In genomic region chr3:75534045-75534834, GRCm38 (mm10) we compare ENCODE assay signal across 31 mouse cellular contexts. TPM values are rescaled to one million over a fixed set of nuclear protein-coding genes. Genes with fewer than 3 reads are reported as not detected.
DNase-seq lines count a peak whose midpoint lies in the region; ATAC-seq and TF ChIP-seq lines count a peak whose summit lies in the region.
"Had no signal": no experiment of that assay in that cellular context is flagged by ENCODE, and none has a peak within 500 bp of the region (broad histone marks: within the 10 kb centered on the region; RNA-seq: fewer than 3 reads in every experiment).

No protein-coding gene starts in this region.

- H3K4me2 ChIP-seq in stomach, embryonic 15.5 days: no peak overlapping the region
- H3K4me2 ChIP-seq in stomach, postnatal 0 days (replicated peaks; ENCODE audit: low read depth): no peak overlapping the region
- H3K4me2 ChIP-seq in liver, embryonic 15.5 days: peak overlapping the region; percentile 35; the same call in 1 of the 2 replicates
- H3K4me2 ChIP-seq in midbrain, embryonic 13.5 days (replicated peaks): no peak overlapping the region
- H3K4me2 ChIP-seq: embryonic facial prominence, embryonic 12.5 days; forebrain, embryonic 13.5 days; hindbrain, embryonic 15.5 days; limb, embryonic 15.5 days; midbrain, embryonic 15.5 days; neural tube, embryonic 12.5 days had no signal

- no peak for TF ChIP-seq EP300 in stomach, postnatal 0 days (optimal IDR thresholded peaks at IDR 0.05)

- 75% methylated on average over 3 of the region's 3 CpGs for WGBS in stomach, embryonic 15.5 days
- WGBS in stomach, postnatal 0 days: 59% methylated on average over 3 of the region's 3 CpGs
- WGBS in liver, embryonic 15.5 days (ENCODE audit: insufficient replicate concordance): 40% methylated on average over 3 of the region's 3 CpGs
- WGBS in midbrain, embryonic 13.5 days: 87% methylated on average over 3 of the region's 3 CpGs

- no peaks in the 10 kb centered on the region for H3K27me3 ChIP-seq in stomach, embryonic 15.5 days (replicated peaks)
- no peaks in the 10 kb centered on the region for H3K27me3 ChIP-seq in stomach, postnatal 0 days (ENCODE audit: control insufficient read depth, insufficient read depth, low read length)
- H3K27me3 ChIP-seq in liver, embryonic 15.5 days: no peaks in the 10 kb centered on the region
- H3K27me3 ChIP-seq in midbrain, embryonic 13.5 days: no peaks in the 10 kb centered on the region
- H3K27me3 ChIP-seq: embryonic facial prominence, embryonic 12.5 days; forebrain, embryonic 13.5 days; hindbrain, embryonic 15.5 days; limb, embryonic 15.5 days; midbrain, embryonic 15.5 days; neural tube, embryonic 12.5 days had no signal

- TF ChIP-seq CTCF in stomach, postnatal 0 days (IDR thresholded peaks at IDR 0.05; ENCODE audit: low read depth): no peak

- no peak overlapping the region for H3K27ac ChIP-seq in stomach, embryonic 15.5 days
- H3K27ac ChIP-seq in stomach, postnatal 0 days (replicated peaks): no peak overlapping the region
- H3K27ac ChIP-seq in liver, embryonic 15.5 days (replicated peaks): 0 out of 2 replicates have a peak overlapping the region, but pooled peaks have one; percentile 38
- H3K27ac ChIP-seq in midbrain, embryonic 13.5 days: no peak overlapping the region
- H3K27ac ChIP-seq: embryonic facial prominence, embryonic 12.5 days; forebrain, embryonic 13.5 days; heart, embryonic 10.5 days; hindbrain, embryonic 15.5 days; limb, embryonic 15.5 days; midbrain, embryonic 15.5 days; neural tube, embryonic 12.5 days had no signal

- DNase-seq in stomach, postnatal 0 days (ENCODE audit: low spot score): no peak
- DNase-seq in kidney, adult 11 months: no peak
- DNase-seq: adrenal gland, postnatal 36 days; cerebellum, adult 11 months; cerebellum, postnatal 14 days; kidney, adult 8-10 months; kidney, postnatal 14 days; left cerebral cortex, postnatal 4 days; retina, postnatal 1 day; right cerebral cortex, postnatal 25 days; thymus, postnatal 25 days had no signal

- no peaks in the 10 kb centered on the region; the same call in 1 of the 2 replicates for H3K36me3 ChIP-seq in stomach, embryonic 15.5 days
- peaks cover 2% of the 10 kb centered on the region; the same call in 1 of the 2 replicates for H3K36me3 ChIP-seq in stomach, postnatal 0 days (ENCODE audit: control insufficient read depth, insufficient read depth, low read length)
- peaks cover 7% of the 10 kb centered on the region for H3K36me3 ChIP-seq in liver, embryonic 15.5 days (replicated peaks)
- peaks cover 12% of the 10 kb centered on the region for H3K36me3 ChIP-seq in midbrain, embryonic 13.5 days

- peak; percentile 56; the same call in 1 of the 2 replicates for ATAC-seq in stomach, embryonic 15.5 days (ENCODE audit: insufficient read depth, low FRiP score, low read depth)
- ATAC-seq in stomach, postnatal 0 days (ENCODE audit: low FRiP score, low TSS enrichment): no peak
- peak; percentile 49; the same call in 1 of the 2 replicates for ATAC-seq in erythroid progenitor cell, adult 5-6 weeks (replicated peaks; ENCODE audit: low FRiP score, poor library complexity, severe bottlenecking)
- peak; percentile 85 for ATAC-seq in liver, embryonic 15.5 days (ENCODE audit: insufficient read depth)
- ATAC-seq in midbrain, embryonic 13.5 days: no peak
- ATAC-seq in inflammation-experienced regulatory T-cells, adult 6 months: no peak
- ATAC-seq: forebrain, embryonic 13.5 days; midbrain, embryonic 15.5 days had no signal

- no peak overlapping the region for H3K9ac ChIP-seq in stomach, embryonic 15.5 days
- H3K9ac ChIP-seq in stomach, postnatal 0 days (ENCODE audit: low read length): no peak overlapping the region
- no peak overlapping the region for H3K9ac ChIP-seq in liver, embryonic 15.5 days
- no peak overlapping the region for H3K9ac ChIP-seq in midbrain, embryonic 13.5 days (replicated peaks)
- H3K9ac ChIP-seq: embryonic facial prominence, embryonic 12.5 days; forebrain, embryonic 13.5 days; hindbrain, embryonic 15.5 days; limb, embryonic 15.5 days; midbrain, embryonic 15.5 days; neural tube, embryonic 12.5 days had no signal

- no peaks in the 10 kb centered on the region for H3K9me3 ChIP-seq in stomach, embryonic 15.5 days
- H3K9me3 ChIP-seq in stomach, postnatal 0 days (ENCODE audit: control insufficient read depth, low read length): no peaks in the 10 kb centered on the region
- no peaks in the 10 kb centered on the region for H3K9me3 ChIP-seq in liver, embryonic 15.5 days (replicated peaks)
- H3K9me3 ChIP-seq in midbrain, embryonic 13.5 days: no peaks in the 10 kb centered on the region
- H3K9me3 ChIP-seq: embryonic facial prominence, embryonic 12.5 days; forebrain, embryonic 13.5 days; heart, embryonic 10.5 days; hindbrain, embryonic 15.5 days; limb, embryonic 15.5 days; midbrain, embryonic 15.5 days; neural tube, embryonic 12.5 days had no signal

- no peaks in the 10 kb centered on the region for H3K4me1 ChIP-seq in stomach, embryonic 15.5 days
- no peaks in the 10 kb centered on the region for H3K4me1 ChIP-seq in stomach, postnatal 0 days (replicated peaks; ENCODE audit: control insufficient read depth, insufficient read depth)
- peaks cover 19% of the 10 kb centered on the region for H3K4me1 ChIP-seq in liver, embryonic 15.5 days (replicated peaks)
- no peaks in the 10 kb centered on the region for H3K4me1 ChIP-seq in midbrain, embryonic 13.5 days (replicated peaks)
- H3K4me1 ChIP-seq: embryonic facial prominence, embryonic 12.5 days; forebrain, embryonic 13.5 days; heart, embryonic 10.5 days; hindbrain, embryonic 15.5 days; limb, embryonic 15.5 days; midbrain, embryonic 15.5 days; neural tube, embryonic 12.5 days had no signal

- H3K4me3 ChIP-seq in stomach, embryonic 15.5 days (replicated peaks): no peak overlapping the region
- H3K4me3 ChIP-seq in stomach, postnatal 0 days (ENCODE audit: low read depth, low read length): no peak overlapping the region
- H3K4me3 ChIP-seq in liver, embryonic 15.5 days (replicated peaks): no peak overlapping the region
- no peak overlapping the region for H3K4me3 ChIP-seq in midbrain, embryonic 13.5 days (replicated peaks)
- H3K4me3 ChIP-seq: embryonic facial prominence, embryonic 12.5 days; erythroblast, embryonic 14.5 days; forebrain, embryonic 13.5 days; heart, embryonic 10.5 days; hindbrain, embryonic 15.5 days; limb, embryonic 15.5 days; midbrain, embryonic 15.5 days; neural tube, embryonic 12.5 days had no signal

RNA-seq across cellular contexts. Expression of gene Pdcd10, which starts 22.4 kb away (rescaled TPM):
- polyA plus RNA-seq in stomach, embryonic 15.5 days (2015; fragmentation: Nextera tagmentation; extraction: Ambion mirVana): 83.9 and 86.8 TPM in 2 replicates
- 99.8 and 102 TPM in 2 replicates for polyA plus RNA-seq in stomach, postnatal 0 days (2015; fragmentation: Nextera tagmentation; extraction: Ambion mirVana)
- 38.6 and 38.9 TPM in 2 replicates for total RNA-seq in erythroid progenitor cell, adult 5-6 weeks (2015; ENCODE audit: low replicate concordance)
- 60.8 and 67.1 TPM in 2 replicates for total RNA-seq in erythroid progenitor cell, adult 5-6 weeks (2017; ENCODE audit: low replicate concordance)
- polyA plus RNA-seq in liver, embryonic 15.5 days (2015; fragmentation: Nextera tagmentation; extraction: Ambion mirVana): 38.5 and 44.8 TPM in 2 replicates
- 80.7 and 82.1 TPM in 2 replicates for polyA plus RNA-seq in midbrain, embryonic 13.5 days (2015; fragmentation: Nextera tagmentation; extraction: Ambion mirVana)
- polyA plus RNA-seq in inflammation-experienced regulatory T-cells, adult 6 months (2017; shearing (Covaris generic)): 100 to 1,000 TPM; 216 to 320 (median 252) TPM

RNA-seq across cellular contexts. Expression of gene Serpini1, which starts 23.1 kb away (rescaled TPM):
- polyA plus RNA-seq in stomach, embryonic 15.5 days (2015; fragmentation: Nextera tagmentation; extraction: Ambion mirVana): 20.7 and 29.0 TPM in 2 replicates
- polyA plus RNA-seq in stomach, postnatal 0 days (2015; fragmentation: Nextera tagmentation; extraction: Ambion mirVana): 3.9 and 4.6 TPM in 2 replicates
- total RNA-seq in erythroid progenitor cell, adult 5-6 weeks (2015; ENCODE audit: low replicate concordance): 2.1 TPM in 1 of 2 replicates, not detected in the other
- total RNA-seq in erythroid progenitor cell, adult 5-6 weeks (2017; ENCODE audit: low replicate concordance): 1.4 and 1.8 TPM in 2 replicates
- 0.52 and 0.64 TPM in 2 replicates for polyA plus RNA-seq in liver, embryonic 15.5 days (2015; fragmentation: Nextera tagmentation; extraction: Ambion mirVana)
- polyA plus RNA-seq in midbrain, embryonic 13.5 days (2015; fragmentation: Nextera tagmentation; extraction: Ambion mirVana): 90.2 and 94.9 TPM in 2 replicates
- polyA plus RNA-seq in inflammation-experienced regulatory T-cells, adult 6 months (2017; shearing (Covaris generic)): 10 to 100 TPM; 16.7 to 29.6 (median 22.7) TPM
- polyA plus RNA-seq: erythroblast, embryonic 14.5 days had no signal

RNA-seq across cellular contexts. Expression of gene Wdr49, which starts 52.3 kb away (rescaled TPM):
- 0.05 TPM in 1 of 2 replicates, not detected in the other for polyA plus RNA-seq in stomach, embryonic 15.5 days (2015; fragmentation: Nextera tagmentation; extraction: Ambion mirVana)
- not detected in 2 replicates for polyA plus RNA-seq in stomach, postnatal 0 days (2015; fragmentation: Nextera tagmentation; extraction: Ambion mirVana)
- not detected in 2 replicates for total RNA-seq in erythroid progenitor cell, adult 5-6 weeks (2015; ENCODE audit: low replicate concordance)
- total RNA-seq in erythroid progenitor cell, adult 5-6 weeks (2017; ENCODE audit: low replicate concordance): 0.77 TPM in 1 of 2 replicates, not detected in the other
- not detected in 2 replicates for polyA plus RNA-seq in liver, embryonic 15.5 days (2015; fragmentation: Nextera tagmentation; extraction: Ambion mirVana)
- not detected in 2 replicates for polyA plus RNA-seq in midbrain, embryonic 13.5 days (2015; fragmentation: Nextera tagmentation; extraction: Ambion mirVana)
- polyA plus RNA-seq in inflammation-experienced regulatory T-cells, adult 6 months (2017; shearing (Covaris generic)): under 1 TPM; 0.17 to 0.41 (median 0.32) TPM
- total RNA-seq: adrenal gland, adult 18-20 months; adrenal gland, postnatal 36 days; gastrocnemius, adult 8-10 months had no signal
- polyA plus RNA-seq: C2C12; embryonic facial prominence, embryonic 12.5 days; erythroblast, embryonic 14.5 days; forebrain, embryonic 13.5 days; gonadal fat pad, adult 2 months; heart, embryonic 10.5 days; heart, postnatal 0 days; limb, embryonic 15.5 days; lung, embryonic 16.5 days; neural tube, embryonic 12.5 days; spleen, adult 2 months had no signal

Comparison
In these comparisons a context has a peak if more than half of its experiments do, and no peak if none do; other contexts are left out.
1. ATAC-seq: peak in stomach, embryonic 15.5 days (single experiment), erythroid progenitor cell, adult 5-6 weeks (single experiment) and liver, embryonic 15.5 days (single experiment); none in stomach, postnatal 0 days (single experiment), midbrain, embryonic 13.5 days (single experiment) and inflammation-experienced regulatory T-cells, adult 6 months (single experiment).